Mouse (Mus musculus) embryo, embryonic 10.5 days (tissue): ENCODE data around the gene Mrgprb8.
"Not testable (repeated sequence)": the region's sequence is repeated elsewhere in the genome, so short reads cannot be mapped to it uniquely, and the experiment has no call there.

Experiments
- DNase-seq: peaks from one replicate; pipeline ENCODE4 v3.0.0-alpha.2; 2015; ENCODE audit warnings: low spot score

The Mrgprb8 gene

GRCm38 (mm10) chr7:48388226-48388625 is at the start of gene Mrgprb8:
TSS of gene Mrgprb8 (plus strand) at chr7:48388526.
- no peak for DNase-seq

DNA sequence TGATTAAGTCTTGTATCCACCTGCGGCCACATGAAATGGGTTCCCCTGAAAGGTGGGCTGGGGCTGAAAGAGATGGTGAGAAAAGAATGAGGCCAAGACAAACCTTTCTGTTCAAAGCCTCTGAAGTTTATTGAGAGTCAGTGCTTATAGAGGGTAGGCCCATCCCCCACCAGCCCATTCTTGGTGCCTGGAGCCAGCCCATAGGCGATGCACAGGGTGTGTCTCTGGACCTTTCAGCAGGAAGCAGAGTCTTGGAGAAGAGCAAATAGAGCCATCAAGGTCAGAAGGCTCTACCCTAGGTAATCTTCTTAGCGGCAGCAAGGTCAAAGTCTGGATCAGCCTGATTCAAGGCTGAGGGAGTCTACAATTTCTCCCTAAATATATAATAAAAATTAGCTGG is 47.6 kb downstream of the Mrgprb8 start:
- DNase-seq, result not testable (repeated sequence)

DNA sequence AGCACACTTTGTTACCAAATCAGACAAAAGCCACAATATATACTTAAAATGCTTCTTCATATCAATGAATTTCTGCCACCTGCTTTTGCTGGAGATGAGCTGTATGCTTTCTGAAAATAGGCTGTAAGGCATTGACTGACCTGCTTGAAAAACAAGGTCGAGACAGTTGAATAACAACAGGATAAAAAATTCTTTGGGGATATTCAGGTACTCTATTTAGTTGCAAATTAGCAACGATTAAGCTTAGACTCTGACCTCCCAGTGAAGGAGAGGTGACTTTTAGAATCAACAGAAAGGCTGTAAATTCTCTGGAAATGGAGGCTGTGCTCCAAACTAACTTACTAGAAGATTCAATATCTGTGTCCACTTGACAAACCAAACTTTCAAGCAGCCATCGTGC is 48.3 kb downstream of the Mrgprb8 start:
- no peak for DNase-seq
